Mouse (Mus musculus) midbrain, embryonic 15.5 days (tissue): ENCODE data around the gene Plekhh2. TPM values are rescaled to one million over a fixed set of nuclear protein-coding genes. Genes with fewer than 3 reads are reported as not detected.
A peak's percentile ranks its signal among the peaks of the same experiment; 100 is the strongest.
"Not testable (repeated sequence)": the region's sequence is repeated elsewhere in the genome, so short reads cannot be mapped to it uniquely, and the experiment has no call there.

Source experiments
- ATAC-seq: fragments of 200-750 bp; cut with Nextera tagmentation; replicated peaks from 2 replicates; pipeline ENCODE4 v1.8.0; 2017; ENCODE audit warnings: moderate TSS enrichment
- H3K27ac ChIP-seq: fragments of 300-500 bp; sonication (generic); 2 replicates; pipeline ENCODE4 v1.5.1; 2015; ENCODE audit warnings: mild to moderate bottlenecking, inconsistent platforms
- H3K27me3 ChIP-seq: fragments of 300-500 bp; sonication (generic); replicated peaks from 2 replicates; pipeline ENCODE4 v1.6.1; 2015; ENCODE audit warnings: inconsistent platforms
- H3K36me3 ChIP-seq: fragments of 300-500 bp; sonication (generic); replicated peaks from 2 replicates; pipeline ENCODE4 v1.6.1; 2015; ENCODE audit warnings: inconsistent platforms
- H3K4me1 ChIP-seq: fragments of 300-500 bp; sonication (generic); 2 replicates; pipeline ENCODE4 v1.6.1; 2015; ENCODE audit warnings: inconsistent platforms
- H3K4me2 ChIP-seq: fragments of 300-500 bp; sonication (generic); 2 replicates; pipeline ENCODE4 v1.6.1; 2015; ENCODE audit warnings: inconsistent platforms, mild to moderate bottlenecking, moderate library complexity
- H3K4me3 ChIP-seq: fragments of 300-500 bp; sonication (generic); 2 replicates; pipeline ENCODE4 v1.5.1; 2015; ENCODE audit warnings: mild to moderate bottlenecking, inconsistent platforms
- H3K9ac ChIP-seq: fragments of 300-500 bp; sonication (generic); 2 replicates; pipeline ENCODE4 v1.6.1; 2015; ENCODE audit warnings: mild to moderate bottlenecking, inconsistent platforms
- H3K9me3 ChIP-seq: fragments of 300-500 bp; sonication (generic); 2 replicates; pipeline ENCODE4 v1.6.1; 2016; ENCODE audit warnings: inconsistent platforms
- WGBS: fragments of 180-500 bp; shearing (Covaris S2); methylation state at CpG from one replicate; pipeline ENCODE4 v1.1.7; 2015; ENCODE audit warnings: mixed read lengths; 5-methylcytosine and 5-hydroxymethylcytosine counted together
- polyA plus RNA-seq: library from polyadenylated mRNA; unstranded; fragments of >200 nt; fragmentation: Nextera tagmentation; extraction: Ambion mirVana; gene quantifications from 2 replicates; pipeline ENCODE4 v1.2.1, GENCODE M21; 2015

Plekhh2 gene
- polyA plus RNA-seq, 1 experiment from 2014 or later, result 2.2 TPM

DNA sequence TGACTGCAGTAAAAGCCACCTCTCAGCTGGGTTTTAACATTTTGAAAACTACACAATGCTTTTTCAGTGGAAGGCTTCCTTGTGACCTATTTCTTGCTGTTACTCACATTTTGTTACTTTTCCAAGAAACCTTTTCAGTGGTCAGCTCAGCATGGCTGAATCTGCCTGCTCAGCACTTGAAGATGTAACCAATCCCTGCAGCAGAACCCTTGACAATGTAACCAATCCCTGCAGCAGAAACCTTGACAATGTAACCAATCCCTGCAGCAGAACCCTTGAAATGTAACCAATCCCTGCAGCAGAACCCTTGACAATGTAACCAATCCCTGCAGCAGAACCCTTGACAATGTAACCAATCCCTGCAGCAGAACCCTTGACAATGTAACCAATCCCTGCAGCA is 52.6 kb downstream of the Plekhh2 start:
- not testable (repeated sequence) for H3K36me3 ChIP-seq, H3K9me3 ChIP-seq

DNA sequence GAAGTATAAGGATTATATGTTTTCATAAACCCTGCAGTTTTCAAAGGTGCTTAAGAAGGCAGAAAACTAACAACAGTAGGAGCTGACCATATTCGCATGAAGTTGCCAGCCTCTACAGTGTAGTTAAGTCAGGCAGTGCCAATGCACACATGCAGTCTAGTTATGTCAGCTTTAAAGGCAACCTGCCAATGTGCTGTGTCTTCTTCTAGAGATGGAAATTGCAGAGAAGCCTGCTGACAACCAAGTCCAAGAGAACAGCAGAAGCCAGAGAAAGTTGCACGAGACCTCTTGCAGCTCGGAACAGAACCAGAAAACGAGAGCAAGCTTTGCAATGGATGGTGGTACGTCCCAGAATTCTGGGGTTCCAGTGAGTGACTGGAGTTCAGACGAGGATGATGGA is 54.1 kb downstream of the Plekhh2 start:
- H3K27me3 ChIP-seq, result no peaks in the 10 kb centered on the region
- no peaks in the 10 kb centered on the region for H3K9me3 ChIP-seq
- WGBS, result 92% methylated on average over 6 of the region's 6 CpGs

More for the DNA sequence above, 52.6 kb downstream of the Plekhh2 start:
- not testable (repeated sequence) for H3K4me3 ChIP-seq, H3K27me3 ChIP-seq, H3K9ac ChIP-seq, H3K4me2 ChIP-seq, H3K4me1 ChIP-seq, ATAC-seq, H3K27ac ChIP-seq

DNA sequence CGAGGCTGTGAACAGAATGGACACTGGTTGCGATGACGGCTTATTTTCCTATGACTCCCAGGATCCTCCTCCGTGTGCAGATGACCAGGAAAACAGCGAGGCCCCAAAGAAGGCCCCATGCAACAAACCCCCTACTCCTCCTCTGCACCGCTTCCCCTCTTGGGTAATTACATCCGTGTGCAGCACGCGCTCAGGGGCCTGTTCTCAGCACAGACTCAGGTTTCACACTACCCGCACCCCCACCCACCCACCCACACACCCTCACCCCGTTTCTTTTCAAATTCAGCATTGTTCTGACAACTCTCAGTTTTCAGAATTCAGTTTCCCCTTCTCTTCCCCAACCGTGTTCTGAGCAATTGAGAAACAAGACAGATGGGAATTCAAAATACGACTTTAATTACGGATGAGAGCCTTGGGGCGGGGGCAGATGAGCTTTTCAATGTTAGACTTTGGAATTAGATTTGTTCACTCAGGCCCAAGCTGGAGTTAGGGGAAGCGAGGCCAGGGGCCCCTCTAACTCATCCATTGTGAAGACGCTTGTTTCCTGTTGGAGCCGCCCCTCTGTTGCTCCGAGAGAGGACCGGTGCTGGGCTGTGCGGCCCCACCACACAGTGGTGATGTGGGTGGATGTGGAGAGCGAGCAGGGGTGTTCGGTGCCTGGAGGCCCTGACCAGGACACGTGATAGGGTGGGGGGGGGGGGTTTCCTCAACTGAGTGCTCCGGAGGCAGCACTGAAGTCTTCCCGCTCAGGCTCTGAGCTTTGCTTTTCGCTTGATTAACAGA is 55.3 kb downstream of the Plekhh2 start:
- H3K4me2 ChIP-seq, result peak overlapping the region; percentile 27; the same call in 1 of the 2 replicates
- no peak overlapping the region for H3K9ac ChIP-seq
- 49% methylated on average over 27 of the region's 27 CpGs for WGBS
- ATAC-seq, result no peak
- no peaks in the 10 kb centered on the region for H3K36me3 ChIP-seq
- no peaks in the 10 kb centered on the region for H3K27me3 ChIP-seq
- H3K4me1 ChIP-seq, result no peaks in the 10 kb centered on the region
- H3K4me3 ChIP-seq, result no peak overlapping the region
- no peaks in the 10 kb centered on the region for H3K9me3 ChIP-seq
- H3K27ac ChIP-seq, result no peak overlapping the region

More for the DNA sequence above, 54.1 kb downstream of the Plekhh2 start:
- no peak overlapping the region for H3K4me3 ChIP-seq
- no peak for ATAC-seq
- H3K4me2 ChIP-seq, result no peak overlapping the region
- no peaks in the 10 kb centered on the region for H3K4me1 ChIP-seq
- no peaks in the 10 kb centered on the region for H3K36me3 ChIP-seq
- no peak overlapping the region for H3K27ac ChIP-seq
- H3K9ac ChIP-seq, result no peak overlapping the region

DNA sequence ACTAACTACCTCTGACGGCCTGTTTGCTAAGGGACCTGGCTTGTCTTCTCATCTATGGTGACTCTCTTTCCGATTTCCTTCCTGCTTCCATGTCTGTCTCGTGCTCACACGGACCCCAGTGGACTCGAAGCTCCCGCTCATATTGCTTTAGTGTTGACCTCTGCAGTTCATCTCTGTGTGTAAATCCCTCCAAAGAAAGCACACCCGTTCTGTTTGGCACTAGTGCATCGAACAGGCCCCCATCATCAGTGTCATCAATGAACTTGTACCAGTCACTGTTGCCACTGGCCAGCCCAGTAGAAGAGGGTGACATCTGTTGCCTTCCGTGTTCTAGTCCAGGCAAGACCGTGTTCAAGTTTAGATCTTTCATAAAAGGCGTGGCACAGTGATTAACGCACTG is 57.1 kb downstream of the Plekhh2 start:
- Histone ChIP-seq H3K27ac (no peak overlapping the region), H3K27me3 (no peaks in the 10 kb centered on the region), H3K4me2 (no peak overlapping the region), H3K9me3 (no peaks in the 10 kb centered on the region), H3K9ac (no peak overlapping the region), H3K4me3 (no peak overlapping the region), H3K36me3 (no peaks in the 10 kb centered on the region), H3K4me1 (no peaks in the 10 kb centered on the region)
- 93% methylated on average over 12 of the region's 12 CpGs for WGBS
- ATAC-seq, result no peak

DNA sequence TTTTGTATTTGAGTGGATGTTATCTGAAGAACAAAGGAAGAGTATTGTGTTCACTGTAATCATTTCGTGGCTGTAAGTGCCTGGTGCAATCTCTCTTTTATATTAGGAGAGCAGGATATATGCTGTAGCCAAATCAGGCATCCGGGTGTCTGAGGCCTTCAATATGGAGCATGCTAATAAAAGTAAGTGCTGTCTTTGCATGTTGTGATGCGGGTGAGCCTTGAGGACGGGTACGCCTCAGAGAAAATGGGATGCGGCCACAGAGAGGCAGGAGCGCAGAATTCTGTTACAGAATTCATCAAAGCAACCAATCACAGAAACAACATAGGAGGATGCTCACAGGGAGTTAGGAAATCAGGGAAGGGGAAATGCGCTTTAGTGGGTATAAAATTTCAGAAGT is 58.1 kb downstream of the Plekhh2 start:
- ATAC-seq, result no peak
- Histone ChIP-seq H3K4me3 (no peak overlapping the region), H3K36me3 (no peaks in the 10 kb centered on the region), H3K27ac (0 out of 2 replicates have a peak overlapping the region, but pooled peaks have one; percentile 11), H3K9ac (no peak overlapping the region), H3K4me1 (no peaks in the 10 kb centered on the region), H3K9me3 (no peaks in the 10 kb centered on the region), H3K4me2 (no peak overlapping the region), H3K27me3 (no peaks in the 10 kb centered on the region)
- 66% methylated on average over 8 of the region's 8 CpGs for WGBS

DNA sequence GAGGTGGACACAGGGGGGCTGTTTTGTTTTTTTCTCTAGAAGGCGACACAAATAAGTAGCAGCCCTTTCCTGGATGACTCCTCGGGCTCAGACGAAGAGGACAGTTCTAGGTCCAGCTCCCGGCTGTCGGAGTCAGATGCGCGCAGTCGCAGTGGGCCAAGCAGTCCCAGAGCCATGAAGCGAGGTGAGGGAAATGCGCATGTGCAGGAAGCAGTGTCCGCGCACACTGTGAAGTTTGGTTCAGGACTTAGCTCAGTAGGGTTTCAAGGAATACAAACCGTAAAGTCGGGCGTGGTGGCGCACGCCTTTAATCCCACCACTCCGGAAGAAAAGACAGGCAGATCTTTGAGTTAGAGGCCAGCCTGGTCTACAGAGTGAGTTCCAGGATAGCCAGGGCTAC is 59.9 kb downstream of the Plekhh2 start:
- H3K4me2 ChIP-seq, result peak overlapping the region; percentile 22; the same call in 1 of the 2 replicates
- ATAC-seq, result no peak
- no peaks in the 10 kb centered on the region for H3K36me3 ChIP-seq
- H3K4me3 ChIP-seq, result no peak overlapping the region
- H3K27ac ChIP-seq, result no peak overlapping the region
- no peaks in the 10 kb centered on the region for H3K9me3 ChIP-seq
- H3K27me3 ChIP-seq, result no peaks in the 10 kb centered on the region
- no peaks in the 10 kb centered on the region for H3K4me1 ChIP-seq
- no peak overlapping the region for H3K9ac ChIP-seq
- 80% methylated on average over 18 of the region's 18 CpGs for WGBS

DNA sequence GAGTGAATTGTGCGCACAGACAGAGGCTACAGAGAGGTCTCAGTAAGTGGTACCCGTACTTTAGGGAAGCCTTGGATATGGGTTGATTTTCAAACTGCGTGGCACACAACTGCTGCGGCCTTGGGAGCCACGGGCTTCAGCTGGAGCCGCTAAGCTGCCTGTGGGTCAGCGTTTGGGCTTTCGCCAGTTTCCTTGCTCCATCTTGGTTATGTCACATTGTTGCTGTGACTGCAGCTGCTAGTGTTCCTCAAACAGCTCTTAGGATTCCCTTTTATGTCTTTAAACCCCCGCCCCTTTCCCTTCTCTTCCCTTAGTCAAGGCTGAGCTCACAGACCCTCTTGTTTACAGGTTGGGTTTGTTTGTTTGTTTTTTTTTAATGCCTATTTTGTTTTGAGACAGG is 61.6 kb downstream of the Plekhh2 start:
- H3K36me3 ChIP-seq, result no peaks in the 10 kb centered on the region
- H3K27me3 ChIP-seq, result no peaks in the 10 kb centered on the region
- no peaks in the 10 kb centered on the region for H3K4me1 ChIP-seq
- no peak overlapping the region for H3K9ac ChIP-seq
- 93% methylated on average over 9 of the region's 9 CpGs for WGBS
- H3K4me2 ChIP-seq, result no peak overlapping the region
- ATAC-seq, result no peak
- H3K27ac ChIP-seq, result no peak overlapping the region
- no peaks in the 10 kb centered on the region for H3K9me3 ChIP-seq
- no peak overlapping the region for H3K4me3 ChIP-seq

DNA sequence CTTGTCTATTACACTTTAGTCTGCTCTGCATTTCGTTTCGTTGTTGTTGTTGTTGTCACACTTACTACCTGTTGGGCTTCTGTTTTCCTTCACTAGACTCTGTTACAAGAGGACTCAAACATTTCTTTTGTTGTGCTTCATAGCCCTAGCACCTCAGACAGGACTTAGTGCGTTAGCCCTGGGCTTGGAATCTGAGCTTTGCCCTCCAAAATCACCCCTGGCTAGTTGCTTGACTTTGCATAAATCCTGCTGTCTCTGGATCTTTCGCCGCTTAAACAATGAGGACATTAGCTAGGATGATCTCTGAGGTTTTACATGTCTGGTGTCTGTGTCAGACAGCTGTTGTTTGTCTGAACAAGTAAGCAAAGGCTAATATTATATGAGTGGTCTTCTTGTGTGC is 62.2 kb downstream of the Plekhh2 start:
- no peak overlapping the region for H3K9ac ChIP-seq
- no peaks in the 10 kb centered on the region for H3K9me3 ChIP-seq
- H3K4me3 ChIP-seq, result no peak overlapping the region
- H3K4me2 ChIP-seq, result no peak overlapping the region
- ATAC-seq, result no peak
- H3K27ac ChIP-seq, result no peak overlapping the region
- H3K36me3 ChIP-seq, result no peaks in the 10 kb centered on the region
- H3K4me1 ChIP-seq, result no peaks in the 10 kb centered on the region
- 83% methylated on average over 5 of the region's 5 CpGs for WGBS
- H3K27me3 ChIP-seq, result no peaks in the 10 kb centered on the region

DNA sequence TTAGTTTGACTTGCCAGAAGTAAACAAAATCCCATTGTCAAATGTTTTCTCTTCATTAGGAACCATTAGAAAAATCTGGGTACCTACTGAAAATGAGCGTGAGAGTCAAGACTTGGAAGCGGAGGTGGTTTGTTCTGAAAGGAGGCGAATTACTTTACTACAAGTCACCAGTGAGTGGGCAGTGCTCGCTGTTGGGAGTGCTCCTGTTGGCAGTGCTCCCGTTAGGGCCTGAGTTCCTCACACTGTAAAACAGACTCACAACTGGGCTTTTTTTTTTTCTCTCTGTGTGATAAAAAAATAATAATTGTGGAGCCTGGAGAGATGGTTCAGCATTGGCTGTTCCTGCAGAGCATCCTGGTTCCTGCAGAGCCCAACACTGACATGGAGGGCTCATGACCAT is 63.4 kb downstream of the Plekhh2 start:
- Histone ChIP-seq H3K4me3 (no peak overlapping the region), H3K27ac (no peak overlapping the region), H3K27me3 (no peaks in the 10 kb centered on the region), H3K36me3 (no peaks in the 10 kb centered on the region), H3K4me1 (no peaks in the 10 kb centered on the region), H3K4me2 (no peak overlapping the region), H3K9me3 (no peaks in the 10 kb centered on the region), H3K9ac (no peak overlapping the region)
- 91% methylated on average over 5 of the region's 5 CpGs for WGBS
- no peak for ATAC-seq

DNA sequence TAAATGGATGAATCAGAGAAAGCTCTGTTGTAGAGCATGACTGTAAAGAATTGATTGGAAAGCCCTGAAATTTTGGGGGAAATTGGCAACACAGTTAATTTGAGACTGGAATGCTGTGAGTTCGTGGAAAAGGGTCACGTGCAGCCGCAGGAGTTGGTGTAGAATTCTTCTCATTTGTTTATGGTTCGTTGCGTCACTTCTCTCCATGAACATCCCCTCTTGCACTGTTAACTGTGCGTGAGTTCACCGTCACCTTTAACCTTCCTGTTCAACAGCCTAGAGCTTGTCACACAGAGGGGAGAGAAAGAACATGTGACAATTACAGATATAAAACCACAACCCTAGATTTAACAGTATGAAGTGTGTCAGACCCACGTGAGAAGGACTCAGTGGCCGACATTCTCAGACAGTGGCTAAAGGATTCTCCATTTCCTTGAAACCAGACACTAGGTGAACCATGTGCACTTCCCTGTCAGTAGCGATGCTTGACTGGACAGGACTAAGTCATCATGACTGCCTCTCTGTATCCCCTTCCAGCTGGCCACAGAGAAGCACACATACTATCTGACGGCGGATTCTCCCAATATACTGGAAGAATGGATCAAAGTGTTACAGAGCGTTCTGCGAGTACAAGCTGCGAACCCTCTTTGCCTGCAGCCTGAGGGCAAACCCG is 65.1 kb downstream of the Plekhh2 start:
- no peak overlapping the region for H3K4me3 ChIP-seq
- no peaks in the 10 kb centered on the region for H3K36me3 ChIP-seq
- H3K4me2 ChIP-seq, result no peak overlapping the region
- no peak overlapping the region for H3K27ac ChIP-seq
- no peak overlapping the region for H3K9ac ChIP-seq
- no peak for ATAC-seq
- no peaks in the 10 kb centered on the region for H3K27me3 ChIP-seq
- H3K9me3 ChIP-seq, result no peaks in the 10 kb centered on the region
- 87% methylated on average over 16 of the region's 16 CpGs for WGBS
- no peaks in the 10 kb centered on the region for H3K4me1 ChIP-seq

DNA sequence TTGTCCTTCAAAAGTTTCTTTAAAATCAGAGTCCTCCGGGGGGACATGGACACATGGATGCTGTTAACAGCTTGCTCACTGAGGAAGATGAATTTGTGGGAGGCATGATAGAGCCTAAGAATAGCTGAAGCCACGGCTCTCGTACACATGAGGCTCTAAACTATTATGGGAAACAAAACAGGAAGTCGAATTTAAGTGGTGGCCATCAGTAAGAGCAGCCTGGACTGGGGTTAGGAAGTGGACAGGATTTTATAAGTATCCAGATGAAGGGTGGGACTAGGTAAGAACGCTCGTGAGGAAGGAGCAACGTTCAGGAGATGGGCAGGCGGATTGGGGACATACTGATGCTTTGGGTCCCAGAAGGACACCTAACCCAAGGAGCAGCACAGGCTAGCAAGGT is 67.6 kb downstream of the Plekhh2 start:
- H3K4me2 ChIP-seq, result no peak overlapping the region

DNA sequence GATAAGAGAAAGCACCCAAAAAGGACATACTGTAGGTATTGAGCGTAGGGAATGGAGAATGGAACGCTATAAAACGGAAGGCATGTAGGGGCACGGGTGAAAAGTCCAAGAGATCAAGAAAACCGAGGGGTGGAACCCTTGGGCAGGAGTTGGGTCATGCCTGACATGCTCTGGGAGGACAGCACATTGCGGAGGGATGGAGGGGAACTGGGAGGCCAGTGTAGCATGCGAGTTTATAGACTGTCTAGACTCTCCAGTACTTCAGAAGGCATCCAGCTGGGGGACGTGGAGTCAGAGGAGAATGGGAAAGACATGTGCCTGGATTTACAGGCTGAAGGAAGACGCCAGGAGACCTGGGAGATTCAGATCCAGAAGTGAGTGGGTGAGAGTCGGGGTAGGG is 68.1 kb downstream of the Plekhh2 start:
- no peaks in the 10 kb centered on the region for H3K36me3 ChIP-seq
- H3K4me2 ChIP-seq, result no peak overlapping the region
- H3K27ac ChIP-seq, result no peak overlapping the region
- no peak overlapping the region for H3K4me3 ChIP-seq
- no peaks in the 10 kb centered on the region for H3K9me3 ChIP-seq
- no peak overlapping the region for H3K9ac ChIP-seq
- no peak for ATAC-seq
- H3K4me1 ChIP-seq, result no peaks in the 10 kb centered on the region
- H3K27me3 ChIP-seq, result no peaks in the 10 kb centered on the region
- WGBS, result 88% methylated on average over 10 of the region's 10 CpGs

More for the DNA sequence above, 67.6 kb downstream of the Plekhh2 start:
- H3K4me3 ChIP-seq, result no peak overlapping the region
- H3K4me1 ChIP-seq, result no peaks in the 10 kb centered on the region
- H3K27me3 ChIP-seq, result no peaks in the 10 kb centered on the region
- no peaks in the 10 kb centered on the region for H3K9me3 ChIP-seq
- no peak for ATAC-seq
- H3K27ac ChIP-seq, result no peak overlapping the region
- H3K36me3 ChIP-seq, result no peaks in the 10 kb centered on the region
- H3K9ac ChIP-seq, result no peak overlapping the region
- WGBS, result 84% methylated on average over 8 of the region's 8 CpGs

DNA sequence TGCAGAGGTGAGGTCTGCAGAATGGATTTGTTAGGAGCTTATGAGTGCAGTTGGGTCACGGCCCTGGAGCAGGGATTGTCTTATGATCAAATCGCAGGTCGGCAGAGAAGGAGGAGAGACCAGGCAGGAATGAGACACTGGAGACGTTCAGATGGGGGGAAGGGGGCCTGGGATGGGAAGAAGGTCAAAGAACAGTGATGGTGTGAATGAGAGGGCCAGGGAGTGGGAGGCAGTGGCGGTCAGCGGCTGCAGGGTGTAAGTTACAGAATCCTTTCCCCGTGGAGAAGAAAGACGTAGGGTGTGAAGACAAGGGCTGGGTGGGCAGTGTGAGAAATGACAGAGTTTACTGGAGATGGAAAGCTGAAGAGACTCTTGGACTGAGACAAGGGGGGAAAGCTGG is 69.1 kb downstream of the Plekhh2 start:
- H3K4me2 ChIP-seq, result no peak overlapping the region
- no peak overlapping the region for H3K27ac ChIP-seq
- H3K4me1 ChIP-seq, result no peaks in the 10 kb centered on the region
- ATAC-seq, result no peak
- H3K9me3 ChIP-seq, result no peaks in the 10 kb centered on the region
- H3K36me3 ChIP-seq, result no peaks in the 10 kb centered on the region
- H3K27me3 ChIP-seq, result no peaks in the 10 kb centered on the region
- WGBS, result 62% methylated on average over 8 of the region's 8 CpGs
- no peak overlapping the region for H3K4me3 ChIP-seq
- H3K9ac ChIP-seq, result no peak overlapping the region
